Mouse (Mus musculus) limb, embryonic 15.5 days (tissue): ENCODE data around the gene Gm28308. TPM values are rescaled to one million over a fixed set of nuclear protein-coding genes. Genes with fewer than 3 reads are reported as not detected.

Experiments
- ATAC-seq: fragments of 200-750 bp; cut with Nextera tagmentation; 2 replicates; pipeline ENCODE4 v1.8.0; 2017; ENCODE audit warnings: low read depth, moderate TSS enrichment; ENCODE audit not compliant: insufficient number of reproducible peaks, low FRiP score, low TSS enrichment
- H3K27ac ChIP-seq: fragments of 300-500 bp; sonication (generic); 2 replicates; pipeline ENCODE4 v1.5.1; 2015; ENCODE audit warnings: moderate library complexity, mild to moderate bottlenecking, inconsistent platforms
- H3K27me3 ChIP-seq: fragments of 300-500 bp; sonication (generic); 2 replicates; pipeline ENCODE4 v1.6.1; 2015; ENCODE audit warnings: inconsistent platforms
- H3K36me3 ChIP-seq: fragments of 300-500 bp; sonication (generic); 2 replicates; pipeline ENCODE4 v1.6.1; 2015; ENCODE audit warnings: inconsistent platforms
- H3K4me1 ChIP-seq: fragments of 300-500 bp; sonication (generic); 2 replicates; pipeline ENCODE4 v1.6.1; 2015; ENCODE audit warnings: inconsistent platforms
- H3K4me2 ChIP-seq: fragments of 300-500 bp; sonication (generic); 2 replicates; pipeline ENCODE4 v1.6.1; 2015; ENCODE audit warnings: mild to moderate bottlenecking, inconsistent platforms
- H3K4me3 ChIP-seq: fragments of 300-500 bp; sonication (generic); 2 replicates; pipeline ENCODE4 v1.5.1; 2015; ENCODE audit warnings: mild to moderate bottlenecking, inconsistent platforms
- H3K9ac ChIP-seq: fragments of 300-500 bp; sonication (generic); 2 replicates; pipeline ENCODE4 v1.6.1; 2015; ENCODE audit warnings: inconsistent platforms
- H3K9me3 ChIP-seq: fragments of 300-500 bp; sonication (generic); 2 replicates; pipeline ENCODE4 v1.6.1; 2016; ENCODE audit warnings: inconsistent platforms
- WGBS: fragments of 180-500 bp; shearing (Covaris S2); methylation state at CpG from one replicate; pipeline ENCODE4 v1.1.7; 2015; 5-methylcytosine and 5-hydroxymethylcytosine counted together
- polyA plus RNA-seq: library from polyadenylated mRNA; unstranded; fragments of >200 nt; fragmentation: Nextera tagmentation; extraction: Ambion mirVana; gene quantifications from 2 replicates; pipeline ENCODE4 v1.2.1, GENCODE M21; 2015

Gene Gm28308
- polyA plus RNA-seq, 1 experiment from 2014 or later = 0.70 TPM

GRCm38 (mm10) chr6:52191860-52192550 is 21.1 kb downstream of the Gm28308 start:
- Histone ChIP-seq H3K9ac (peak overlapping the region; percentile 40), H3K27me3 (peaks cover 84% of the 10 kb centered on the region), H3K36me3 (no peaks in the 10 kb centered on the region), H3K4me2 (peak overlapping the region; percentile 96), H3K9me3 (no peaks in the 10 kb centered on the region), H3K27ac (peak overlapping the region; percentile 35; the same call in 1 of the 2 replicates), H3K4me3 (peak overlapping the region; percentile 59), H3K4me1 (peaks cover 24% of the 10 kb centered on the region)
- ATAC-seq = peak; percentile 68; the same call in 1 of the 2 replicates
- 2% methylated on average over 43 of the region's 55 CpGs for WGBS

- no peak for ATAC-seq
- Histone ChIP-seq H3K4me2 (peak within 1 kb of the TSS; percentile 96), H3K9me3 (no peaks in the 10 kb centered on the region), H3K27ac (peak within 1 kb of the TSS; percentile 43; the same call in 1 of the 2 replicates), H3K27me3 (peaks cover 84% of the 10 kb centered on the region), H3K4me3 (peak within 1 kb of the TSS; percentile 59), H3K4me1 (peaks cover 24% of the 10 kb centered on the region), H3K9ac (peak within 1 kb of the TSS; percentile 48), H3K36me3 (no peaks in the 10 kb centered on the region)
- 4% methylated on average over 50 of the region's 102 CpGs for WGBS
Observed at GRCm38 (mm10) chr6:52190906-52191810, 22.0 kb downstream of the Gm28308 start, which contains the start of gene Hoxa4. Gene Hoxa4 (minus strand): TSS chr6:52191753.

- Histone ChIP-seq H3K4me2 (peak overlapping the region; percentile 96; the same call in 1 of the 2 replicates), H3K4me3 (peak overlapping the region; percentile 59), H3K27ac (no peak overlapping the region), H3K9me3 (no peaks in the 10 kb centered on the region), H3K27me3 (peaks cover 87% of the 10 kb centered on the region), H3K9ac (no peak overlapping the region), H3K4me1 (peaks cover 26% of the 10 kb centered on the region), H3K36me3 (no peaks in the 10 kb centered on the region)
- ATAC-seq = no peak
- WGBS = 22% methylated on average over 23 of the region's 23 CpGs
Observed at GRCm38 (mm10) chr6:52190410-52190809, 22.7 kb downstream of the Gm28308 start.

GRCm38 (mm10) chr6:52189909-52190308 is 23.2 kb downstream of the Gm28308 start:
- H3K4me2 ChIP-seq = no peak overlapping the region
- H3K4me3 ChIP-seq = no peak overlapping the region
- WGBS = 54% methylated on average over 8 of the region's 8 CpGs
- no peak for ATAC-seq
- H3K9ac ChIP-seq = no peak overlapping the region
- no peaks in the 10 kb centered on the region for H3K9me3 ChIP-seq
- H3K36me3 ChIP-seq = no peaks in the 10 kb centered on the region
- H3K27me3 ChIP-seq = peaks cover 89% of the 10 kb centered on the region
- no peak overlapping the region for H3K27ac ChIP-seq
- H3K4me1 ChIP-seq = peaks cover 31% of the 10 kb centered on the region

GRCm38 (mm10) chr6:52189172-52189591 is 24.0 kb downstream of the Gm28308 start:
- WGBS = 55% methylated on average over 5 of the region's 5 CpGs
- Histone ChIP-seq H3K27me3 (peaks cover 90% of the 10 kb centered on the region), H3K9ac (no peak overlapping the region), H3K36me3 (no peaks in the 10 kb centered on the region), H3K4me2 (no peak overlapping the region), H3K4me1 (peaks cover 37% of the 10 kb centered on the region), H3K4me3 (no peak overlapping the region), H3K27ac (peak overlapping the region; percentile 27; the same call in 1 of the 2 replicates), H3K9me3 (no peaks in the 10 kb centered on the region)
- ATAC-seq = no peak

- Histone ChIP-seq H3K27ac (no peak overlapping the region), H3K4me3 (no peak overlapping the region), H3K27me3 (peaks cover 78% of the 10 kb centered on the region), H3K36me3 (no peaks in the 10 kb centered on the region), H3K9me3 (no peaks in the 10 kb centered on the region), H3K4me1 (peaks cover 37% of the 10 kb centered on the region), H3K9ac (no peak overlapping the region), H3K4me2 (no peak overlapping the region)
- ATAC-seq = no peak
- WGBS = 70% methylated on average over 1 of the region's 1 CpGs
Observed at GRCm38 (mm10) chr6:52186500-52186899, 26.6 kb downstream of the Gm28308 start.

GRCm38 (mm10) chr6:52185834-52186233 is 27.3 kb downstream of the Gm28308 start:
- ATAC-seq = no peak
- Histone ChIP-seq H3K4me1 (peaks cover 30% of the 10 kb centered on the region), H3K36me3 (no peaks in the 10 kb centered on the region), H3K27ac (no peak overlapping the region), H3K27me3 (peaks cover 79% of the 10 kb centered on the region), H3K9ac (no peak overlapping the region), H3K4me2 (no peak overlapping the region), H3K9me3 (no peaks in the 10 kb centered on the region), H3K4me3 (no peak overlapping the region)
- 48% methylated on average over 3 of the region's 3 CpGs for WGBS

GRCm38 (mm10) chr6:52185222-52185621 is 27.9 kb downstream of the Gm28308 start:
- no peaks in the 10 kb centered on the region for H3K36me3 ChIP-seq
- 0 out of 2 replicates have a peak overlapping the region, but pooled peaks have one; percentile 14 for H3K4me2 ChIP-seq
- H3K9ac ChIP-seq = no peak overlapping the region
- H3K9me3 ChIP-seq = no peaks in the 10 kb centered on the region
- 12% methylated on average over 19 of the region's 19 CpGs for WGBS
- no peak overlapping the region for H3K4me3 ChIP-seq
- no peak for ATAC-seq
- peaks cover 79% of the 10 kb centered on the region for H3K27me3 ChIP-seq
- H3K27ac ChIP-seq = no peak overlapping the region
- H3K4me1 ChIP-seq = peaks cover 24% of the 10 kb centered on the region; the same call in 1 of the 2 replicates

- Histone ChIP-seq H3K9ac (no peak overlapping the region), H3K27ac (no peak overlapping the region), H3K4me3 (no peak overlapping the region), H3K27me3 (peaks cover 79% of the 10 kb centered on the region), H3K4me2 (no peak overlapping the region), H3K4me1 (peaks cover 22% of the 10 kb centered on the region; the same call in 1 of the 2 replicates), H3K36me3 (no peaks in the 10 kb centered on the region), H3K9me3 (no peaks in the 10 kb centered on the region)
- 44% methylated on average over 6 of the region's 6 CpGs for WGBS
- ATAC-seq = no peak
Observed at GRCm38 (mm10) chr6:52184668-52185067, 28.5 kb downstream of the Gm28308 start.

- Histone ChIP-seq H3K27me3 (peaks cover 80% of the 10 kb centered on the region), H3K27ac (no peak overlapping the region), H3K36me3 (no peaks in the 10 kb centered on the region), H3K4me3 (no peak overlapping the region), H3K4me1 (peaks cover 26% of the 10 kb centered on the region; the same call in 1 of the 2 replicates), H3K4me2 (no peak overlapping the region), H3K9me3 (no peaks in the 10 kb centered on the region), H3K9ac (no peak overlapping the region)
- ATAC-seq = no peak
- 46% methylated on average over 10 of the region's 10 CpGs for WGBS
Observed at GRCm38 (mm10) chr6:52183311-52184080, 29.6 kb downstream of the Gm28308 start.

GRCm38 (mm10) chr6:52182793-52183192 is 30.3 kb downstream of the Gm28308 start:
- no peak overlapping the region for H3K4me2 ChIP-seq
- peaks cover 78% of the 10 kb centered on the region for H3K27me3 ChIP-seq
- ATAC-seq = no peak
- no peak overlapping the region for H3K27ac ChIP-seq
- H3K9ac ChIP-seq = no peak overlapping the region
- 57% methylated on average over 1 of the region's 1 CpGs for WGBS
- no peaks in the 10 kb centered on the region for H3K36me3 ChIP-seq
- H3K4me3 ChIP-seq = no peak overlapping the region
- no peaks in the 10 kb centered on the region for H3K9me3 ChIP-seq
- peaks cover 28% of the 10 kb centered on the region; the same call in 1 of the 2 replicates for H3K4me1 ChIP-seq
